Mouse (Mus musculus) small intestine, adult 2 months (tissue): ENCODE data around the gene Top2a. TPM values are rescaled to one million over a fixed set of nuclear protein-coding genes. Genes with fewer than 3 reads are reported as not detected.

Experiments
- H3K27ac ChIP-seq: fragments of 200-500 bp; 2 replicates; pipeline ENCODE4 v1.5.1; 2012; ENCODE audit warnings: low read depth, low read length, control low read depth, inconsistent platforms; ENCODE audit not compliant: insufficient read depth
- H3K27me3 ChIP-seq: fragments of 200-500 bp; 2 replicates; pipeline ENCODE4 v1.6.1; 2012; ENCODE audit warnings: mild to moderate bottlenecking, moderate library complexity, low read length, inconsistent platforms; ENCODE audit not compliant: control insufficient read depth, insufficient read depth
- H3K36me3 ChIP-seq: fragments of 200-500 bp; 2 replicates; pipeline ENCODE4 v1.6.1; 2012; ENCODE audit warnings: mild to moderate bottlenecking, low read length, control low read depth, inconsistent platforms; ENCODE audit not compliant: control insufficient read depth, insufficient read depth
- H3K4me1 ChIP-seq: fragments of 200-500 bp; 2 replicates; pipeline ENCODE4 v1.6.1; 2012; ENCODE audit warnings: low read length, inconsistent platforms, mixed read lengths; ENCODE audit not compliant: control insufficient read depth, insufficient read depth, insufficient read length
- H3K4me3 ChIP-seq: fragments of 200-500 bp; 2 replicates; pipeline ENCODE4 v1.5.1; 2012; ENCODE audit warnings: low read depth, mild to moderate bottlenecking, control low read depth, inconsistent platforms, low read length, moderate library complexity
- CTCF ChIP-seq: fragments of 200-500 bp; IDR thresholded peaks from 2 replicates; pipeline ENCODE4 v1.5.1; 2012; ENCODE audit warnings: low read depth, mild to moderate bottlenecking, control low read depth, inconsistent platforms, low read length, moderate library complexity, mixed read lengths; ENCODE audit not compliant: insufficient replicate concordance, insufficient read length; ENCODE audit errors: extremely low read depth
- POLR2A ChIP-seq: fragments of 200-500 bp; IDR thresholded peaks from 2 replicates; pipeline ENCODE4 v1.6.1; 2012; ENCODE audit warnings: low read depth, mild to moderate bottlenecking, control low read depth, inconsistent platforms, low read length, moderate library complexity
- WGBS: fragments of 180-500 bp; shearing (Covaris S2); methylation state at CpG from one replicate; pipeline ENCODE4 v1.1.7; 2018; 5-methylcytosine and 5-hydroxymethylcytosine counted together
- polyA plus RNA-seq: library from polyadenylated mRNA; depleted of rRNA; stranded (reverse); fragments of >200 nt; gene quantifications from 2 replicates; pipeline ENCODE4 v1.2.3, GENCODE M21; 2012

Gene Top2a
- polyA plus RNA-seq, 1 experiment, result 5.8 TPM

DNA sequence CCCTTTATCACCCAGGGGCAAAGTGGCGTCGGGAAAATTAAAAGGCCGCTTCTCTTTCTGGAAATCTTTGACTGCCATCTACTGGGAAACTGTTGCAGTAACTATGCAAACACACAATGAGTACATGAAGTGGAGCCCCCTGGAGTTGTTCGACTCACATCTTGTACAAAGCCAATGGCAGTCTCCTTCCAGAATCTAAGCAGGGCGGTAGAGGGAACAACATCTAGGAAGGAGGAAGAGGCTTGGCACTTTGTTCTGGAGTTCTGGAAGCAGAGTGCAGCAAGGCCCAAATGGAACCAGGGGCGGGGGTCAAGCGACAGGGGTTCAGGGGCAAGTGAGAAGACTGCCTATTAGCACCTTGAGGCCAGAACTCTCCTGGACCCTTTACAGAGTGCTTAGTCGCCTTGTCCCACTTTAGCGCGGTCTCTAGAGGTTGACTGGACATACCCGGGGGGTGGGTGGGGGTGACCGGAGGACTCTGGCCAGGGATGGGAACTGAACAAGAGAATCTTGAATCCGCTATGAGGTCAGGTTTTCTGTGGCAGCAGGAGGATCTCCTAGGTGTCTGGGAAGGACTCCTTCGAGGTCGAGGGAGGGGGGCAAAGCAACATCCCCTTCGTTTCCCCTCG lies 16.5 kb upstream of the Top2a start:
- H3K27ac ChIP-seq, result peak overlapping the region; percentile 14; the same call in 1 of the 2 replicates
- peak overlapping the region; percentile 79 for H3K4me3 ChIP-seq
- H3K36me3 ChIP-seq, result no peaks in the 10 kb centered on the region
- TF ChIP-seq CTCF, result peak; percentile 26; the same call in 1 of the 2 replicates
- no peak for TF ChIP-seq POLR2A
- peaks cover 22% of the 10 kb centered on the region for H3K4me1 ChIP-seq
- H3K27me3 ChIP-seq, result 0 out of 2 replicates have a peak, but pooled peaks cover 3% of the 10 kb centered on the region
- 1% methylated on average over 17 of the region's 17 CpGs for WGBS

DNA sequence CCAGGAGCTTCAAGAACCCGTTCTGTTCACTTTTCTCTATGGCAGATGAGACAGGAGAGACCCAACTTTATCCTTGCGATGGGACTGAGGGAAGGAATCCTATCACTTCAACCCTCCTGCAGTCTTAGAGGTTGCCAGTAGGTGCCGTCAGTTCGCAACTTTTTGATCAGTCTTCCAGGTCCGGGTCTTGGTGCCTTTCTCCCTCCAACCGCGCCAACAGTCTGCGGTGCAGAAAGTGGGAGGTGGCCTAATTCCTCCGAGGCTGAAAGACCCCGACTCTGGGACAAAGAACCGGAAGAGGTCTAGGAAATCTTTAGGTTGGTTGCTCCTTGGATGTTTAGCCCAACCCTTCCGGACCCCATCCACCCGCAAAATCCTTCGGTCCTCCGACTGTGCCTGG lies 15.8 kb upstream of the Top2a start:
- Histone ChIP-seq H3K4me1 (peaks cover 20% of the 10 kb centered on the region), H3K4me3 (peak overlapping the region; percentile 56), H3K36me3 (no peaks in the 10 kb centered on the region), H3K27ac (no peak overlapping the region), H3K27me3 (0 out of 2 replicates have a peak, but pooled peaks cover 3% of the 10 kb centered on the region)
- WGBS, result under 1% methylated on average over 15 of the region's 15 CpGs
- TF ChIP-seq POLR2A (peak; percentile 14; the same call in 1 of the 2 replicates), CTCF (peak; percentile 75; the same call in 1 of the 2 replicates)

DNA sequence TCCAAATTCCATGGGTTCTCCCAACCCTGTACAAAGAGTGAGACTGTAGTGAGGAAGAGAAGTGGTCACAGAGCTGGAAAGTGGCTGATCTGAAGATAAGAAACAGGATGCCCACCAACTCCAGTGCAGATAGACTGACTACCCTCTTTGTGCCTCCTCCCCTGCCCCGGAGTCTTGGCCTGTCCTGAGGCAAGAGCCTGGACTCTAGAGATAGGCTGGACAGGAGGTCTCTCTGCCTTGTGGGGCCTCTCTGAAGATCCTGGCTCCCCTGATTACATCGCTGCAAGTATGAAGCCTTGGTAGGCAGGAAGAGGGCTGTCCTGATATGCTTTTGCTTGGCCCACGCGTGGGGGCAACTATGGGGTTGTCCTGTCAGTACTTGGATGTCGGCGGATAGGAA lies 12.3 kb upstream of the Top2a start:
- Histone ChIP-seq H3K36me3 (no peaks in the 10 kb centered on the region), H3K27me3 (0 out of 2 replicates have a peak, but pooled peaks cover 2% of the 10 kb centered on the region), H3K27ac (no peak overlapping the region), H3K4me3 (no peak overlapping the region), H3K4me1 (peaks cover 8% of the 10 kb centered on the region)
- TF ChIP-seq CTCF (no peak), POLR2A (no peak)
- 80% methylated on average over 6 of the region's 6 CpGs for WGBS

DNA sequence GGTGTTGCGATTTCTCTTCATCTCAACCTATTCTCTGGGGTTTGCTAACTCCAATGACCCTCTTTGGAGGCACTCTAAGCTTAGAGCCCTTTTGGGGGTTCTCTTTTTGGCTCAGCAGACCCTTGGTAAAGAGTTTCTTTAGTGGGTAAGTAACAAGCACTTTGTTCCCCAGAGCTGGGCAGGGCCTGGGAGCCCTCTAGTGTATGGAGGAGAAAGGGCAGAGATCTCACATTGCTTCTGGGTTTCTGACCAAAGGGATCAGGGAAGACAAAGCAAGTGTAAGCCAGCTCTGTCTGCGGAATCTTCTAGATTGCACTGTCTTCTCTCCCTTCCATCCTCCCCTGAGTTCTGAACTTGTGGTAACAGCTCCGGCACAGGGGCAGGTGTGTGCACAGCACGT lies 11.4 kb upstream of the Top2a start:
- WGBS, result 72% methylated on average over 4 of the region's 4 CpGs
- Histone ChIP-seq H3K27me3 (no peaks in the 10 kb centered on the region), H3K36me3 (no peaks in the 10 kb centered on the region), H3K27ac (no peak overlapping the region), H3K4me3 (no peak overlapping the region), H3K4me1 (no peaks in the 10 kb centered on the region)
- TF ChIP-seq CTCF, result peak; percentile 34; the same call in 1 of the 2 replicates
- TF ChIP-seq POLR2A, result no peak

DNA sequence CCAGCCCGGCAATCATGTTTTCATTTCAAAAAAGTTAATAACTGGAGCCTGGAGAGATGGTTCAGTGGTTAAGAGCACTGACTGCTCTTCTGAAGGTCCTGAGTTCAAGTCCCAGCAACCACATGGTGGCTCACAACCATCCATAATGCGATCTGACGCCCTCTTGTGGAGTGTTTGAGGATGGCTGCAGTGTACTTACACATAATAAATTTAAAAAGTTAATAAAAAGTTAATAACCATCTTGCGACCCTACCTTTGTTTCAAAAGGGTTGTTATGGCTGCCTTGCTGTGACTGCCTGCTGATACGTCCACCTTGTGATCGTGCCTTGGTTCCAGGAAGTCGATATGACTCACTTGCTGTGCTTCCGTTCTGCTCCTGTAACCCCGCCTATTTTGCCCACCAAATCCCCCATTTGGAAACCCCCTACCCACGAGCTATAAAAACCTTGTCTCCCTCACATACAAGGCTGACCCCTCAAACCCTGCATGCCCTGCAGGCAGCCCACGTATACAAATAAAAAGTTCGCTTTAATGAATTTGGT lies 3.0 kb upstream of the Top2a start:
- WGBS, result 83% methylated on average over 12 of the region's 12 CpGs
- H3K4me1 ChIP-seq, result no peaks in the 10 kb centered on the region

DNA sequence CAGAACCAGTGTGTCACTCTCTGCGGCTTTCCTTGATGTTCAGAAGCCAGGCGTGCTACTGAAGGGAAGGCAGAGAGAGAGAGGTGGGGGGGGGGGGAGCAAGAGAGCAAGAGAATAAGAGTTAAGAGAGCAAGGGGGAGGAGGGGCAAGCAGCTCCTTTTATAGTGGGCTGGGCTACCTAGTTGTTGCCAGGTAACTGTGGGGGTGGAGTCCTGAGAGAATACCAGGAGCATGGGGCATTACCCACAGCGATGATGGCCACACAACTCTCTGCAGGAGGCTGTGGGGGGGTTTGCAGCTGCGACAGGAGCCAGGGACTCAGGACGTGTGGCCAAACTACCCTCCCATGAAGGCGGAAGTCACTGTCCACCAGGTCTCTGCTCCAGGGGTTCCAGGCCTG lies 1.9 kb upstream of the Top2a start:
- Histone ChIP-seq H3K36me3 (peaks cover 3% of the 10 kb centered on the region; the same call in 1 of the 2 replicates), H3K27me3 (no peaks in the 10 kb centered on the region), H3K27ac (no peak overlapping the region), H3K4me3 (no peak overlapping the region), H3K4me1 (no peaks in the 10 kb centered on the region)
- WGBS, result 91% methylated on average over 6 of the region's 6 CpGs
- TF ChIP-seq CTCF, result no peak
- no peak for TF ChIP-seq POLR2A

More for the DNA sequence above, 3.0 kb upstream of the Top2a start:
- TF ChIP-seq POLR2A (no peak), CTCF (no peak)
- no peak overlapping the region for H3K27ac ChIP-seq
- 0 out of 2 replicates have a peak, but pooled peaks cover 2% of the 10 kb centered on the region for H3K36me3 ChIP-seq
- no peaks in the 10 kb centered on the region for H3K27me3 ChIP-seq
- H3K4me3 ChIP-seq, result no peak overlapping the region

DNA sequence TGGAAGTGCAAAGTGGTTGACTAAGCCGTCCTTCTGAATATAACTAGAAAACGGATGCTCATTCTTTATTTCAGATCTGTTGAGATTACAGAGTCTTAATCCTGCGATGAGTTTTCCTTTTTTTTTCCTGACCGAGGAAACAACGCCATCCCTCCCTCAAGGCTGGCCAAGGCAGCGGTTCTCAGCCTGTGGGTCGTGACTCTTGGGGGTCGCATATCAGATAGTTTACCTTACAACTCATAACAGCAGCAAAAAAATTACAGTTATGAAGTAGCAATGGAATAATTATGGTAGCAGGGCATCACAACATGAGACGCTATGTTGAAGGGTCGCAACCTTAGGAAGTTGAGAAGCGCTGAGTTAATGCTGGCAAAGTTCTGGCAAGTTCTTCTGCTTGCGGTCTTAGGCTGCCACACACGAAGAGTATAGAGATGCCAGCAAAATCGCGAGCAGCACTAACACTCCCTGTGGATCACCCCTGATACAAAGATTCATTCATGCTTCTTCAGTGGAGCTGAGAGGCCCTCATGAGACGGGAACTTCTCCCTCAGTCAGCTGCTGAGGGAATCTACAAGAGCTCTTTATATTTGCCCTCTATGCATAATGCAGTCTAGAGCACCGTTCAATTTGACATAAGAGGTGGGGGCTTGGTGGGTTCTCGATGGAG lies 612 bp upstream of the Top2a start:
- no peak overlapping the region for H3K27ac ChIP-seq
- WGBS, result 33% methylated on average over 18 of the region's 18 CpGs

More for the DNA sequence above, 612 bp upstream of the Top2a start:
- Histone ChIP-seq H3K4me1 (no peaks in the 10 kb centered on the region), H3K4me3 (peak overlapping the region; percentile 52), H3K27me3 (no peaks in the 10 kb centered on the region), H3K36me3 (peaks cover 3% of the 10 kb centered on the region; the same call in 1 of the 2 replicates)
- TF ChIP-seq POLR2A, result no peak
- no peak for TF ChIP-seq CTCF
